Mouse (Mus musculus) MEL (cell line): Measurements from ENCODE around the gene Cd9. TPM values are rescaled to one million over a fixed set of nuclear protein-coding genes. Genes with fewer than 3 reads are reported as not detected.

Experiments
- DNase-seq: peaks from one replicate; pipeline ENCODE4 v3.0.0; 2011; ENCODE audit warnings: low read depth, low spot score
- H3K27ac ChIP-seq: 2 replicates; pipeline ENCODE4 v1.5.1; 2012; ENCODE audit warnings: low read depth, mild to moderate bottlenecking, control low read depth, low read length, moderate library complexity; ENCODE audit not compliant: control insufficient read depth
- H3K27me3 ChIP-seq, 2 experiments: fragments of 150-350 bp in 1 of 2; sonication (generic) in 1 of 2; 2 replicates each; pipeline ENCODE4 v1.6.1; 2012; ENCODE audit warnings: low read length in 2 of 2, mild to moderate bottlenecking in 2 of 2, improper control_type of control experiment in 1 of 2, moderate library complexity in 1 of 2; ENCODE audit not compliant: insufficient read depth in 2 of 2, control insufficient read depth in 1 of 2
- H3K36me3 ChIP-seq, 2 experiments: 2 replicates each; pipeline ENCODE4 v1.6.1; 2012 to 2014; ENCODE audit warnings: low read length in 2 of 2, improper control_type of control experiment in 1 of 2, inconsistent platforms in 1 of 2, mild to moderate bottlenecking in 1 of 2; ENCODE audit not compliant: insufficient read depth in 2 of 2, control insufficient read depth in 1 of 2
- H3K4me1 ChIP-seq, 2 experiments: fragments of 150-350 bp in 1 of 2; sonication (generic) in 1 of 2; 2 replicates each; pipeline ENCODE4 v1.6.1; 2012; ENCODE audit warnings: low read length in 2 of 2, improper control_type of control experiment in 1 of 2, mild to moderate bottlenecking in 1 of 2; ENCODE audit not compliant: insufficient read depth in 2 of 2, control insufficient read depth in 1 of 2
- H3K4me3 ChIP-seq, 2 experiments: fragments of 150-350 bp in 1 of 2; sonication (generic) in 1 of 2; 2 replicates each; pipeline ENCODE4 v1.5.1; 2012; ENCODE audit warnings: low read depth in 2 of 2, low read length in 2 of 2, mild to moderate bottlenecking in 2 of 2, moderate library complexity in 2 of 2, control low read depth in 1 of 2, improper control_type of control experiment in 1 of 2; ENCODE audit not compliant: control insufficient read depth in 1 of 2, insufficient read depth in 1 of 2
- H3K79me2 ChIP-seq: 2 replicates; pipeline ENCODE4 v1.6.1; 2012; ENCODE audit warnings: mild to moderate bottlenecking, low read length, moderate library complexity; ENCODE audit not compliant: control insufficient read depth, poor library complexity, insufficient read depth
- H3K9ac ChIP-seq: 2 replicates; pipeline ENCODE4 v1.6.1; 2012; ENCODE audit warnings: low read depth, mild to moderate bottlenecking, control low read depth, low read length, moderate library complexity; ENCODE audit not compliant: control insufficient read depth, poor library complexity, severe bottlenecking
- H3K9me3 ChIP-seq: fragments of 150-350 bp; sonication (generic); replicated peaks from 2 replicates; pipeline ENCODE4 v1.6.1; 2012; ENCODE audit warnings: mild to moderate bottlenecking, low read length, improper control_type of control experiment, moderate library complexity; ENCODE audit not compliant: insufficient read depth
- BHLHE40 ChIP-seq: IDR thresholded peaks from 2 replicates; pipeline ENCODE4 v1.6.1; 2012; ENCODE audit warnings: low read depth, mild to moderate bottlenecking, inconsistent platforms, low read length, improper control_type of control experiment, borderline replicate concordance
- CHD1 ChIP-seq: IDR thresholded peaks from 2 replicates; pipeline ENCODE4 v1.6.1; 2012; ENCODE audit warnings: low read depth, mild to moderate bottlenecking, inconsistent platforms, low read length, improper control_type of control experiment
- E2F4 ChIP-seq: IDR thresholded peaks from 2 replicates; pipeline ENCODE4 v1.6.1; 2011; ENCODE audit warnings: low read depth, low read length, improper control_type of control experiment, borderline replicate concordance
- EP300 ChIP-seq, 2 experiments: IDR thresholded peaks; 2 replicates each; pipeline ENCODE4 v1.6.1; 2011; ENCODE audit warnings: improper control_type of control experiment in 2 of 2, low read length in 2 of 2, low read depth in 1 of 2, mild to moderate bottlenecking in 1 of 2
- GATA1 ChIP-seq: IDR thresholded peaks from 2 replicates; pipeline ENCODE4 v1.6.1; 2011; ENCODE audit warnings: low read depth, low read length, improper control_type of control experiment
- JUND ChIP-seq: IDR thresholded peaks from 2 replicates; pipeline ENCODE4 v1.6.1; 2011; ENCODE audit warnings: low read depth, mild to moderate bottlenecking, improper control_type of control experiment, low read length
- KAT2A ChIP-seq: conservative IDR thresholded peaks from 2 replicates; pipeline ENCODE4 v1.6.1; 2012; ENCODE audit warnings: low read depth, low read length, improper control_type of control experiment, inconsistent platforms
- MAX ChIP-seq: IDR thresholded peaks from 2 replicates; pipeline ENCODE4 v1.6.1; 2011; ENCODE audit warnings: low read length, improper control_type of control experiment
- MAZ ChIP-seq: IDR thresholded peaks from 2 replicates; pipeline ENCODE4 v1.6.1; 2012; ENCODE audit warnings: low read depth, mild to moderate bottlenecking, inconsistent platforms, low read length, improper control_type of control experiment
- MXI1 ChIP-seq: IDR thresholded peaks from 2 replicates; pipeline ENCODE4 v1.6.1; 2011; ENCODE audit warnings: mild to moderate bottlenecking, low read depth, low read length, improper control_type of control experiment
- MYB ChIP-seq: IDR thresholded peaks from 2 replicates; pipeline ENCODE4 v1.6.1; 2011; ENCODE audit warnings: mild to moderate bottlenecking, low read depth, low read length, improper control_type of control experiment
- NELFE ChIP-seq: IDR thresholded peaks from 2 replicates; pipeline ENCODE4 v1.6.1; 2011; ENCODE audit warnings: low read depth, low read length, improper control_type of control experiment
- NRF1 ChIP-seq: IDR thresholded peaks from 2 replicates; pipeline ENCODE4 v1.6.1; 2014; ENCODE audit warnings: low read depth, mild to moderate bottlenecking, inconsistent platforms, low read length, improper control_type of control experiment, moderate library complexity; ENCODE audit not compliant: poor library complexity, insufficient read depth, severe bottlenecking
- POLR2A ChIP-seq, 2 experiments: IDR thresholded peaks; 2 replicates each; pipeline ENCODE4 v1.6.1; 2011 to 2012; ENCODE audit warnings: low read length in 2 of 2, mild to moderate bottlenecking in 2 of 2, control low read depth in 1 of 2, improper control_type of control experiment in 1 of 2, low read depth in 1 of 2, moderate library complexity in 1 of 2; ENCODE audit not compliant: control insufficient read depth in 1 of 2, insufficient read depth in 1 of 2, poor library complexity in 1 of 2
- POLR2AphosphoS2 ChIP-seq: IDR thresholded peaks from 2 replicates; pipeline ENCODE4 v1.6.1; 2011; ENCODE audit warnings: low read length, improper control_type of control experiment
- POLR2AphosphoS5 ChIP-seq: IDR thresholded peaks from 2 replicates; pipeline ENCODE4 v1.6.1; 2012; ENCODE audit warnings: low read depth, borderline replicate concordance, mild to moderate bottlenecking, inconsistent platforms, low read length, moderate library complexity, mixed read lengths
- SIN3A ChIP-seq: IDR thresholded peaks from 2 replicates; pipeline ENCODE4 v1.6.1; 2012; ENCODE audit warnings: low read length, improper control_type of control experiment, inconsistent platforms
- SMC3 ChIP-seq: IDR thresholded peaks from 2 replicates; pipeline ENCODE4 v1.6.1; 2011; ENCODE audit warnings: low read depth, low read length, improper control_type of control experiment
- TAL1 ChIP-seq: IDR thresholded peaks from 2 replicates; pipeline ENCODE4 v1.6.1; 2012; ENCODE audit warnings: mild to moderate bottlenecking, inconsistent platforms, low read length, moderate library complexity, mixed read lengths
- TCF12 ChIP-seq: IDR thresholded peaks from 2 replicates; pipeline ENCODE4 v1.6.1; 2014; ENCODE audit warnings: low read depth, mild to moderate bottlenecking, inconsistent platforms, low read length, improper control_type of control experiment, moderate library complexity
- USF2 ChIP-seq, 2 experiments: IDR thresholded peaks; 2 replicates each; pipeline ENCODE4 v1.6.1; 2011 to 2012; ENCODE audit warnings: improper control_type of control experiment in 2 of 2, low read length in 2 of 2, borderline replicate concordance in 1 of 2, inconsistent platforms in 1 of 2, low read depth in 1 of 2, mild to moderate bottlenecking in 1 of 2; ENCODE audit not compliant: insufficient read depth in 1 of 2
- ZC3H11A ChIP-seq: IDR thresholded peaks from 2 replicates; pipeline ENCODE4 v1.6.1; 2012; ENCODE audit warnings: low read depth, mild to moderate bottlenecking, inconsistent platforms, low read length, improper control_type of control experiment
- ZNF384 ChIP-seq: IDR thresholded peaks from 2 replicates; pipeline ENCODE4 v1.6.1; 2012; ENCODE audit warnings: low read depth, mild to moderate bottlenecking, inconsistent platforms, low read length, improper control_type of control experiment
- polyA plus RNA-seq, 2 experiments: library from polyadenylated mRNA; stranded (reverse) in 1 of 2; unstranded in 1 of 2; fragments of >175 nt in 1 of 2; fragments of >200 nt in 1 of 2; gene quantifications; 2 replicates each; pipeline versions ENCODE4 v1.2.1 to v1.2.4; 2012; ENCODE audit warnings: low replicate concordance in 2 of 2, low read depth in 1 of 2; ENCODE audit not compliant: insufficient read length in 2 of 2, insufficient read depth in 1 of 2, missing spikeins in 1 of 2
- total RNA-seq: library from RNA; depleted of rRNA; stranded (reverse); fragments of 300-350 nt; gene quantifications from 2 replicates; pipeline ENCODE4 v1.2.3, GENCODE M21; 2012

Gene Cd9
- total and polyA plus RNA-seq, 3 experiments = 3.6 to 10.9 TPM; not detected in 1

DNA sequence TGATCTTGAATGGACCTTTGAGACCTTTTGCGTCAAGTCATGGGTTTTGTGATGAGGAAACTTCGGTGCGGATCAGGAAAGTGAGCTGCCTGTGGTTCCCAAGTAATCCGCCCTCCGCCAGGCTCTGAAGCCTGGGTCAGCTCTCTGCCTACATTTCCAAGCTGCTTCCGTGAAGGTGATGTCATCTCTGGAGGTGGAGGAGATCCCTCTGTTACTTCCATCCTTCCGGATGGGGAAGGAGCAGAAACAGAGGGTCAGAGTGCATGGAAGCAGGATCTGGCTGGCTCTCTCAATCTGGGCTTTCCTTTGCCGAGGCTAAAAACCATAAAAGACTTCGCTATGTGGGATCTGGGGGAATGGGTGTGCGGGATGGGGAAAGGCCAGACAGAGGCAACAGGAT, 3.2 kb downstream of the Cd9 start:
- Histone ChIP-seq H3K9me3 (no peaks in the 10 kb centered on the region), H3K4me3 (no peak overlapping the region), H3K36me3 (no peaks in the 10 kb centered on the region), H3K27ac (no peak overlapping the region), H3K27me3 (no peaks in the 10 kb centered on the region), H3K4me1 (no peaks in the 10 kb centered on the region), H3K9ac (no peak overlapping the region), H3K79me2 (no peaks in the 10 kb centered on the region)
- no peak for DNase-seq
- TF ChIP-seq E2F4 (no peak), CHD1 (no peak), NRF1 (no peak), SMC3 (no peak), MAZ (no peak), GATA1 (no peak), TAL1 (no peak), ZNF384 (no peak), NELFE (no peak), POLR2A (IDR thresholded peaks at IDR 0.05; ENCODE audit: control insufficient read depth in 1 of 2, insufficient read depth in 1 of 2, low read depth in 1 of 2, low read length in 2 of 2, poor library complexity in 1 of 2) (no peak), JUND (no peak), POLR2AphosphoS5 (no peak), MXI1 (no peak), BHLHE40 (no peak), MYB (no peak), POLR2AphosphoS2 (no peak), MAX (no peak), USF2 (IDR thresholded peaks at IDR 0.05; ENCODE audit: borderline replicate concordance in 1 of 2, insufficient read depth in 1 of 2, low read depth in 1 of 2, low read length in 2 of 2) (no peak), TCF12 (no peak), SIN3A (no peak)

GRCm38 (mm10) chr6:125489881-125490559, 4.6 kb downstream of the Cd9 start:
- no peak overlapping the region for H3K9ac ChIP-seq
- no peak overlapping the region for H3K27ac ChIP-seq
- TF ChIP-seq BHLHE40 = no peak
- TF ChIP-seq ZC3H11A = no peak
- no peak for TF ChIP-seq TCF12
- TF ChIP-seq KAT2A = no peak
- TF ChIP-seq EP300 (IDR thresholded peaks at IDR 0.05; ENCODE audit: low read depth in 1 of 2, low read length in 2 of 2) = no peak
- no peak for TF ChIP-seq MYB
- no peaks in the 10 kb centered on the region for H3K79me2 ChIP-seq
- no peaks in the 10 kb centered on the region for H3K36me3 ChIP-seq
- no peak overlapping the region for H3K4me3 ChIP-seq
- H3K4me1 ChIP-seq = no peaks in the 10 kb centered on the region
- DNase-seq = no peak
- H3K27me3 ChIP-seq = no peaks in the 10 kb centered on the region
- H3K9me3 ChIP-seq = no peaks in the 10 kb centered on the region
